Mouse (Mus musculus) brain, embryonic 14.5 days (tissue): ENCODE results near the gene Grk6.

ENCODE experiments used
- CTCF ChIP-seq: fragments of 200-500 bp; IDR thresholded peaks from 2 replicates; pipeline ENCODE4 v1.5.1; 2012; ENCODE audit warnings: inconsistent platforms, mild to moderate bottlenecking, moderate library complexity, borderline replicate concordance; ENCODE audit not compliant: insufficient read depth, insufficient read length; ENCODE audit errors: extremely low read depth
- POLR2A ChIP-seq: fragments of 200-500 bp; IDR thresholded peaks from 2 replicates; pipeline ENCODE4 v1.6.1; 2012; ENCODE audit warnings: mild to moderate bottlenecking, inconsistent platforms, borderline replicate concordance; ENCODE audit not compliant: poor library complexity, insufficient read depth, insufficient read length, severe bottlenecking; ENCODE audit errors: extremely low read depth

GRCm38 (mm10) chr13:55471819-55472131, 26.9 kb downstream of the Grk6 start:
- TF ChIP-seq CTCF, result no peak
- TF ChIP-seq POLR2A, result no peak
